Mouse (Mus musculus) T-helper 2 cell (primary cell): ENCODE results near the gene 1700113H08Rik.

Experiments used
- in situ Hi-C: fragments of 300-600 bp; cut with MboI, MseI; formaldehyde crosslinking; loops from one replicate; pipeline ENCODE4 v1.15.1; 2025; ENCODE audit warnings: high pct_unique_total_duplicates

The 1700113H08Rik gene

GRCm38 (mm10) chr10:87059447-87059846 lies 1.6 kb downstream of the 1700113H08Rik start:
- in situ Hi-C loops, result no loop called here

- in situ Hi-C loops, result no loop called here
These were observed 26.4 kb downstream of the 1700113H08Rik start for GRCm38 (mm10) chr10:87084236-87084635.

- in situ Hi-C loops, result no loop called here
These were observed 29.8 kb downstream of the 1700113H08Rik start for GRCm38 (mm10) chr10:87087646-87088045.

GRCm38 (mm10) chr10:87094249-87094648 lies 36.4 kb downstream of the 1700113H08Rik start:
- in situ Hi-C loops, result no loop called here

- in situ Hi-C loops, result no loop called here
These were observed 40.9 kb downstream of the 1700113H08Rik start for GRCm38 (mm10) chr10:87098722-87099121.

GRCm38 (mm10) chr10:87100668-87101067 lies 42.8 kb downstream of the 1700113H08Rik start:
- in situ Hi-C loops, result no loop called here

- in situ Hi-C loops, result no loop called here
These were observed 43.6 kb downstream of the 1700113H08Rik start for GRCm38 (mm10) chr10:87101265-87101950.

- in situ Hi-C loops, result no loop called here
These were observed 44.1 kb downstream of the 1700113H08Rik start for GRCm38 (mm10) chr10:87101951-87102320.

GRCm38 (mm10) chr10:87102455-87102854 lies 44.6 kb downstream of the 1700113H08Rik start:
- in situ Hi-C loops, result no loop called here

- in situ Hi-C loops, result no loop called here
These were observed 45.4 kb downstream of the 1700113H08Rik start for GRCm38 (mm10) chr10:87103286-87103685.

GRCm38 (mm10) chr10:87107565-87108297 lies 49.9 kb downstream of the 1700113H08Rik start:
- in situ Hi-C loops, result no loop called here

- in situ Hi-C loops, result no loop called here
These were observed 50.5 kb downstream of the 1700113H08Rik start for GRCm38 (mm10) chr10:87108333-87108732.

GRCm38 (mm10) chr10:87109038-87109771 lies 51.4 kb downstream of the 1700113H08Rik start:
- in situ Hi-C loops, result no loop called here

GRCm38 (mm10) chr10:87110909-87111308 lies 53.1 kb downstream of the 1700113H08Rik start:
- in situ Hi-C loops, result loop anchor here (10.0 kb wide), 1 partner anchor 846 kb away; no protein-coding TSS in a partner anchor

GRCm38 (mm10) chr10:87125094-87125493 lies 67.2 kb downstream of the 1700113H08Rik start:
- in situ Hi-C loops, result loop anchor here (5.0 to 10.0 kb wide), 2 partner anchors 98 to 380 kb away; no protein-coding TSS in a partner anchor

GRCm38 (mm10) chr10:87126186-87126824 lies 68.5 kb downstream of the 1700113H08Rik start:
- in situ Hi-C loops, result loop anchor here (5.0 to 10.0 kb wide), 2 partner anchors 99 to 378 kb away; no protein-coding TSS in a partner anchor

GRCm38 (mm10) chr10:87151050-87151449 lies 93.2 kb downstream of the 1700113H08Rik start:
- in situ Hi-C loops, result no loop called here

- in situ Hi-C loops, result no loop called here
These were observed 96.1 kb downstream of the 1700113H08Rik start for GRCm38 (mm10) chr10:87153731-87154505.

- in situ Hi-C loops, result no loop called here
These were observed 101.9 kb downstream of the 1700113H08Rik start for GRCm38 (mm10) chr10:87159781-87160180.

GRCm38 (mm10) chr10:87196123-87196756 lies 138.4 kb downstream of the 1700113H08Rik start:
- in situ Hi-C loops, result no loop called here
